Mouse (Mus musculus): ENCODE results near the gene Tas1r1.

Gene Tas1r1

DNA sequence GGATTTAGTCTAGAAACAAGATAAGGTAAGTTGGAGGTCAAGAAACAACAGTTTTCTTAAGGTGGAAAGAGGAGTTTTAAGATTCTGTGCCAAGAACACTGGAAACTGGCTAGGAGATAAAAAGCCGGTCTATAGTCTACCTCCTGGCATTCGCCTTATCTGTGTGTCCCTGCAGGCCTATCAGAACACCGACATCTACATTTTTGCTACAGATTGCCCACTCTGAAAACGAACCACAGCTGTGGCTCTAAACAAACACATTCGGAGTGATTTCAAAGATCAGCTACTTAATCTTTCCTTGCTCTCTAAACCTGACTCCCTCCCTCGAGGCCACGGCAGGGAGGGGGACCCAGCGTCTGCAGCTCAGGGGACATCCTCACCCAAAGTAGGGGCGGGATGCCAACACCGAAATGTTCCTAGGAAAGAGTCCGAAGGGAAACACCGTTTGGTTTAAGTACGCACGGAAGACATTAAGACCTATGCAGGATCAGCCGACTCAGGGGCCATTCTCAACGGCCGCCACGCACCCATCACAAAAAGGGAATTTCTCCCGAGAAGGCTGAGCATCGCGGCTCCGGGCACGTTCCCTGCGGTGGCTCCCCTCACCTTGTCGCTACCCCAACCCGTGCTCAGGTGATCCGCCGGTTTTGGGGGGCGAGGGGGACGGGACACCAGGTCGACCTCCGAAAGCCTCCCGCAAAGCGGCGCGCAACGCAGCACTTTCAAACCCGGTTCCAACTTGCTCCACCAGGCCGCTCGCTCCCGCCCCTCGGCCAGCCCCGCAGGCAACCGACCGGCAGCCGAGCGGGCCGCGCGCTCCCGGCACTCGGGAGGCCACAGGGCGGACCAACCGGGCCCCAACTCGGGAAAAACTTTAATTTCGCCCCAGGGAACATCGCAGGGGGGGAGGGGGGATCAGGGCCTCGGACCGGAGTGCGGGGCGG lies 43.9 kb downstream of the Tas1r1 start:
- in situ Hi-C loops (cut with MboI, MseI): loop anchor here (25.0 kb wide), 2 partner anchors 1757 to 1968 kb away; partner anchors contain the start of genes A430005L14Rik (in 1 of the 2) and Eno1 (in 1 of the 2)

- in situ Hi-C loops (cut with MboI, MseI): loop anchor here (25.0 kb wide), 2 partner anchors 1756 to 1969 kb away; partner anchors contain the start of genes A430005L14Rik (in 1 of the 2) and Eno1 (in 1 of the 2)
Observed at GRCm38 (mm10) chr4:151993035-151993434, 45.3 kb downstream of the Tas1r1 start.

DNA sequence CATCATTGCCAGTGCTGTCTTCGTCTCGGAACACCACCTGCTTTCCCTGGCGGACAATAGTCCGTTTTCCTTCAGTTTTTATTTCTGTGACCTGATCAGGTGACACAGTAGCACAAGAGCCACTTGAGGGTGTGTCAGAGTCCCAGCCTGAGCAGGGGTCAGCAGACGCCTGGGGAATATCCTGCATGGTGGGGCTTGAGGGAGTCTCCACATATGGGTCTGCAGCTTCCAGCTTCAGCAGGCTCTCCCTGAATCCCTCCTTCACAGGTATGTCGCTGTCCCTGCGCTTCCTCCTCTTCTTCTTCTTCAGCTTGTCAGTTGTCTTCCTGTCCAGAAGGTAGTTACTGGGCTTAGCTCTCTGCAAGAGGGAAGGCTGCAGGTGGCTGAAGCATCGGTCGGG lies 46.3 kb downstream of the Tas1r1 start:
- in situ Hi-C loops (cut with MboI, MseI): loop anchor here (25.0 kb wide), 2 partner anchors 1755 to 1970 kb away; partner anchors contain the start of genes A430005L14Rik (in 1 of the 2) and Eno1 (in 1 of the 2)

GRCm38 (mm10) chr4:151989110-151989488 lies 49.3 kb downstream of the Tas1r1 start:
- in situ Hi-C loops (cut with MboI, MseI): loop anchor here (25.0 kb wide), 2 partner anchors 1752 to 1973 kb away; partner anchors contain the start of genes A430005L14Rik (in 1 of the 2) and Eno1 (in 1 of the 2)

- in situ Hi-C loops (cut with MboI, MseI): loop anchor here (25.0 kb wide), 2 partner anchors 1751 to 1974 kb away; partner anchors contain the start of genes A430005L14Rik (in 1 of the 2) and Eno1 (in 1 of the 2)
Observed at GRCm38 (mm10) chr4:151988342-151989109, 49.8 kb downstream of the Tas1r1 start, which contains the start of gene Thap3. Gene Thap3, minus strand, starts transcription at chr4:151988997.

GRCm38 (mm10) chr4:151988014-151988341 lies 50.4 kb downstream of the Tas1r1 start:
- in situ Hi-C loops (cut with MboI, MseI): loop anchor here (25.0 kb wide), 2 partner anchors 1751 to 1974 kb away; partner anchors contain the start of genes A430005L14Rik (in 1 of the 2) and Eno1 (in 1 of the 2)

GRCm38 (mm10) chr4:151986650-151987049 lies 51.7 kb downstream of the Tas1r1 start:
- in situ Hi-C loops (cut with MboI, MseI): loop anchor here (25.0 kb wide), 2 partner anchors 1749 to 1976 kb away; partner anchors contain the start of genes A430005L14Rik (in 1 of the 2) and Eno1 (in 1 of the 2)

GRCm38 (mm10) chr4:151985886-151986285 lies 52.5 kb downstream of the Tas1r1 start:
- in situ Hi-C loops (cut with MboI, MseI): loop anchor here (25.0 kb wide), 2 partner anchors 1749 to 1976 kb away; partner anchors contain the start of genes A430005L14Rik (in 1 of the 2) and Eno1 (in 1 of the 2)

DNA sequence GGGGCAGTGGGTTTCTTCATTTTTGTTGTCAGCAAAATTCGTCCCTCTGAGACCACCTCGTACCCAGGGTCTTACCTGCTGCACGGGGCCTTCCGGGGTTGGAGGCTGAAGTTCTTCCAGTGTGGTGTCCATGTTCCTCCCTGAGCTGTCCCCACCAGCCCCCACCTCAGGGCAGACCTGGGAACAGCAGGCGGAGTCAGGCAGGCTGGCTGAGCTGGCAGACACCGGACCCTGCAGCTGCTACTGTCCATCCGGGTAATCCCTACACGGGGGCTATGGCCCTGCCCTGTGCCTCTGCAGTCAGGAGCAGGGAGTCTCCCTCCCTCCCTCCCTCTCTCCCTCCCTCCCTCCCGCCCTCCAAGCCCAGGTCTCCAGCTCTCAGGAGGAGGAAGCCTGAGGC lies 54.8 kb downstream of the Tas1r1 start:
- in situ Hi-C loops (cut with MboI, MseI): loop anchor here (5.0 to 25.0 kb wide), 3 partner anchors 44 to 1979 kb away; partner anchors contain the start of genes Zbtb48 (in 2 of the 2), A430005L14Rik (in 1 of the 2) and Eno1 (in 1 of the 2)

DNA sequence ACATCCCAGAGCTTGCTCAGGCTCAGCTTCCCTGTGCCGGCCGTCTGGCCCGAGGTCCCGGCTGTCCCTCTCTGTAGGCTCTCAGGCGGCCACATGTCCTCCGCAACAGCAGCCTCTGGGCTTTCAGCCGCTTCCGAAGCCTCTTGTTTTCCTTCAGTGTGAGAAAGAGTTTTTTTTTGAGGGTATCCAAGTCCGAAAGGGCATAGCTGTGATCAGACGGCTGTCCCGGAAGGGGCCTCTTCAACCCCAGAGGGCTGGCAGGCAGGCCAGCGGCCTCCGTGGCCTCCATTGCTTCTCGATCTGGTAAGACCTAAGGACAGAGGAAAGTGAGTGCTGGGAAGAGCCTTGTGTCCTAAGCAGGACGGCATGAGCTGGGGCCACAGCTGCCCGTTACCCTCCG lies 55.3 kb downstream of the Tas1r1 start:
- in situ Hi-C loops (cut with MboI, MseI): loop anchor here (5.0 to 25.0 kb wide), 3 partner anchors 44 to 1979 kb away; partner anchors contain the start of genes Zbtb48 (in 2 of the 2), A430005L14Rik (in 1 of the 2) and Eno1 (in 1 of the 2)

GRCm38 (mm10) chr4:151981363-151981762 lies 57.0 kb downstream of the Tas1r1 start:
- in situ Hi-C loops (cut with MboI, MseI): loop anchor here (5.0 to 25.0 kb wide), 3 partner anchors 46 to 1981 kb away; partner anchors contain the start of genes Zbtb48 (in 2 of the 2), A430005L14Rik (in 1 of the 2) and Eno1 (in 1 of the 2)

DNA sequence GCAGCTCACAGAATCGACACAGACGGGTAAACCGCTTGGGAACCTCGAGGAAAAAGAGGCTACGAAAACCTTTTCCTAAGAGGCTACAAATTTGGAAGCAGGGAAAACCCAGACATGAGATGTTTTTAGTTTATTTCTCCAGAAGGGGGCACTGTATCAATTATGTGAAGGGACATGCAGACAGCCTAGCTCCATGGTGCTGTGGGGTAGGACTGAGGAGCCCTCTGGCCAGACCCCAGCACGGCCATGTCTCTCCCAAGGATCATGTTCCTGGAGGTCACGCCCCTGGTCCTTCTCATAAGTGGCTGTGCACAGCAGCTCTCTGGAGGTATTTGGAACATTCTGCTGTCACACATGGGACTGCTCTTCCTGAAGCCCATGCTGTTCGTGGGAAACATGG lies 57.7 kb downstream of the Tas1r1 start:
- in situ Hi-C loops (cut with MboI, MseI): loop anchor here (5.0 to 25.0 kb wide), 3 partner anchors 47 to 1982 kb away; partner anchors contain the start of genes Zbtb48 (in 2 of the 2), A430005L14Rik (in 1 of the 2) and Eno1 (in 1 of the 2)

All from T-helper 17 cell (primary cell).